Mouse (Mus musculus) CH12.LX (cell line): Measurements from ENCODE around the gene Cep97. TPM values are rescaled to one million over a fixed set of nuclear protein-coding genes. Genes with fewer than 3 reads are reported as not detected.
"Not testable (repeated sequence)": the region's sequence is repeated elsewhere in the genome, so short reads cannot be mapped to it uniquely, and the experiment has no call there.

Experiments
- DNase-seq: peaks from one replicate; pipeline ENCODE4 v3.0.0-alpha.2; 2013; ENCODE audit errors: extremely low read depth
- H3K27ac ChIP-seq: 2 replicates; pipeline ENCODE4 v1.5.1; 2012; ENCODE audit warnings: low read depth, mild to moderate bottlenecking, control low read depth, moderate library complexity; ENCODE audit not compliant: insufficient read depth
- H3K27me3 ChIP-seq: replicated peaks from 2 replicates; pipeline ENCODE3; 2012; ENCODE audit warnings: inconsistent platforms
- H3K36me3 ChIP-seq, 2 experiments: replicated peaks in 1 of 2; 2 replicates each; pipeline versions ENCODE3 to v1.6.1; 2012; ENCODE audit warnings: inconsistent platforms in 1 of 2, low read length in 1 of 2, mild to moderate bottlenecking in 1 of 2, mixed read lengths in 1 of 2, moderate library complexity in 1 of 2; ENCODE audit not compliant: control insufficient read depth in 1 of 2, insufficient read depth in 1 of 2
- H3K4me1 ChIP-seq, 2 experiments: 2 replicates each; pipeline ENCODE4 v1.6.1; 2012; ENCODE audit warnings: inconsistent platforms in 1 of 2, moderate library complexity in 1 of 2; ENCODE audit not compliant: insufficient read depth in 2 of 2, control insufficient read depth in 1 of 2
- H3K4me2 ChIP-seq: 2 replicates; pipeline ENCODE4 v1.6.1; 2012; ENCODE audit warnings: low read depth, mild to moderate bottlenecking, control low read depth; ENCODE audit not compliant: poor library complexity, insufficient read depth, severe bottlenecking
- H3K4me3 ChIP-seq, 3 experiments: fragments of 150-350 bp in 1 of 3; sonication (generic) in 1 of 3; replicated peaks in 1 of 3; 2 replicates each; pipeline versions ENCODE3 to v1.5.1; 2011 to 2012; ENCODE audit warnings: low read depth in 2 of 3, low read length in 2 of 3, mild to moderate bottlenecking in 2 of 3, moderate library complexity in 2 of 3, control low read depth in 1 of 3, improper control_type of control experiment in 1 of 3, inconsistent platforms in 1 of 3, mixed read lengths in 1 of 3; ENCODE audit not compliant: poor library complexity in 1 of 3
- H3K79me2 ChIP-seq: replicated peaks from 2 replicates; pipeline ENCODE4 v1.6.1; 2012; ENCODE audit warnings: mild to moderate bottlenecking, moderate library complexity; ENCODE audit not compliant: control insufficient read depth, poor library complexity, insufficient read depth, severe bottlenecking; ENCODE audit errors: extremely low read depth
- H3K9ac ChIP-seq: 2 replicates; pipeline ENCODE4 v1.6.1; 2012; ENCODE audit warnings: low read depth, mild to moderate bottlenecking, control low read depth, moderate library complexity; ENCODE audit not compliant: insufficient read depth
- H3K9me3 ChIP-seq: replicated peaks from 2 replicates; pipeline ENCODE3; 2012; ENCODE audit warnings: low read length, inconsistent platforms, mixed read lengths
- BHLHE40 ChIP-seq: IDR thresholded peaks from 2 replicates; pipeline ENCODE4 v1.6.1; 2011; ENCODE audit warnings: mild to moderate bottlenecking, low read depth, low read length, improper control_type of control experiment
- CTCF ChIP-seq, 2 experiments: IDR thresholded peaks in 1 of 2; conservative IDR thresholded peaks in 1 of 2; 2 replicates each; pipeline ENCODE4 v1.5.1; 2011 to 2012; ENCODE audit warnings: low read depth in 2 of 2, low read length in 2 of 2, improper control_type of control experiment in 1 of 2, inconsistent platforms in 1 of 2, mild to moderate bottlenecking in 1 of 2, moderate library complexity in 1 of 2
- E2F4 ChIP-seq: IDR thresholded peaks from 2 replicates; pipeline ENCODE4 v1.6.1; 2011; ENCODE audit warnings: low read depth, low read length, improper control_type of control experiment; ENCODE audit not compliant: insufficient replicate concordance
- GABPA ChIP-seq: IDR thresholded peaks from 2 replicates; pipeline ENCODE4 v1.6.1; 2012; ENCODE audit warnings: low read depth, low read length, improper control_type of control experiment, inconsistent platforms; ENCODE audit not compliant: insufficient replicate concordance
- KAT2A ChIP-seq: IDR thresholded peaks from 2 replicates; pipeline ENCODE4 v1.6.1; 2012; ENCODE audit warnings: low read length, improper control_type of control experiment, inconsistent platforms; ENCODE audit not compliant: insufficient replicate concordance
- MYC ChIP-seq: IDR thresholded peaks from 2 replicates; pipeline ENCODE4 v1.6.1; 2011; ENCODE audit warnings: low read depth, mild to moderate bottlenecking, improper control_type of control experiment, low read length
- POLR2AphosphoS2 ChIP-seq: IDR thresholded peaks from 2 replicates; pipeline ENCODE4 v1.6.1; 2011; ENCODE audit warnings: low read depth, low read length, improper control_type of control experiment
- RAD21 ChIP-seq: IDR thresholded peaks from 2 replicates; pipeline ENCODE4 v1.6.1; 2011; ENCODE audit warnings: low read depth, mild to moderate bottlenecking, low read length, improper control_type of control experiment, moderate library complexity
- SMC3 ChIP-seq: IDR thresholded peaks from 2 replicates; pipeline ENCODE4 v1.6.1; 2011; ENCODE audit warnings: low read depth, low read length, improper control_type of control experiment
- USF1 ChIP-seq: IDR thresholded peaks from 2 replicates; pipeline ENCODE4 v1.6.1; 2014; ENCODE audit warnings: low read depth, mild to moderate bottlenecking, inconsistent platforms, low read length, improper control_type of control experiment
- USF2 ChIP-seq: conservative IDR thresholded peaks from 2 replicates; pipeline ENCODE4 v1.6.1; 2011; ENCODE audit warnings: low read depth, low read length, improper control_type of control experiment
- ZKSCAN1 ChIP-seq: IDR thresholded peaks from 2 replicates; pipeline ENCODE4 v1.6.1; 2012; ENCODE audit warnings: low read depth, inconsistent platforms, low read length, improper control_type of control experiment, borderline replicate concordance
- ZNF384 ChIP-seq: IDR thresholded peaks from 2 replicates; pipeline ENCODE4 v1.6.1; 2012; ENCODE audit warnings: low read depth, low read length, improper control_type of control experiment, inconsistent platforms
- dilution Hi-C: fragments of 300-500 bp; cut with MboI; formaldehyde crosslinking; loops from 2 replicates; pipeline ENCODE4 v1.14.3; 2020; ENCODE audit warnings: low sequenced_read_pairs; ENCODE audit not compliant: extremely low pct_unique_long_range_greater_than_20kb, extremely low pct_ligation_motif_present
- in situ Hi-C: fragments of 300-500 bp; cut with MboI; formaldehyde crosslinking; loops from 3 replicates; pipeline ENCODE4 v1.14.3; 2019; ENCODE audit warnings: low sequenced_read_pairs, low pct_ligation_motif_present, low pct_unique_long_range_greater_than_20kb, mixed read lengths
- polyA plus RNA-seq: library from polyadenylated mRNA; unstranded; fragments of >175 nt; gene quantifications from 2 replicates; pipeline ENCODE4 v1.2.1, GENCODE M21; 2012; ENCODE audit warnings: low read depth; ENCODE audit not compliant: insufficient read length
- total RNA-seq, 2 experiments: library from RNA; depleted of rRNA; stranded (reverse); fragments of 300-350 nt in 1 of 2; fragments of >200 nt in 1 of 2; gene quantifications; 2 replicates each; pipeline ENCODE4 v1.2.3; 2012 to 2014

Cep97 gene
- total and polyA plus RNA-seq, 3 experiments: 19.2 to 27.5 (median 24.9) TPM

DNA sequence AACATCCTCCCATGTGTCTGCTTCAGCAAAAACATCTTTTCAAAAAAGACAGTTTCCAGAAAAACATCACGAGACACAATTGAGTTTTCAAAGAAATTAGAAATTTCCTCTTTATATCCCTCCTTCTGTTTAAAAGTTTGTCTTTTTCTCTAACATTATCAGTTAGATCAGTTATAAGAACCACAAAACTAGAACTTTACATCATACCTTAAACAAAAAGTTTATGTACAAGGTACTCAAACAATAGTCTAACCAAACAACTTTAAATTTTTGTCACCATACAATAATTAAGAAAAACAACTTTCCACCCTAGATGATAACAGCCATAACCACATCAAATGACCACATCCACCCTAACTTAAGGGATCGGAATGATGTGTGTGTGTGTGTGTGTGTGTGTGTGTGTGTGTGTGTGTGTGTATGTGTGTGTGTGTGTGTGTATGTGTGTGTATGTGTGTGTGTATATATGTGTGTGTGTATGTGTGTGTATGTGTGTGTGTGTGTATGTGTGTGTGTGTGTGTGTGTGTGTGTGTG is 13.3 kb upstream of the Cep97 start:
- H3K9ac ChIP-seq, H3K4me3 ChIP-seq, DNase-seq, H3K27me3 ChIP-seq, H3K4me2 ChIP-seq, H3K36me3 ChIP-seq, H3K79me2 ChIP-seq, dilution Hi-C loops, H3K9me3 ChIP-seq: not testable (repeated sequence)
- Histone ChIP-seq H3K4me1 (peaks cover 5 to 17% of the 10 kb centered on the region in 2 experiments), H3K27ac (peak overlapping the region; percentile 56; the same call in 1 of the 2 replicates)
- in situ Hi-C loops: loop anchor here (5.0 to 25.0 kb wide), 2 partner anchors 51 to 764 kb away; partner anchors contain the start of genes Nxpe3 and Tfg

DNA sequence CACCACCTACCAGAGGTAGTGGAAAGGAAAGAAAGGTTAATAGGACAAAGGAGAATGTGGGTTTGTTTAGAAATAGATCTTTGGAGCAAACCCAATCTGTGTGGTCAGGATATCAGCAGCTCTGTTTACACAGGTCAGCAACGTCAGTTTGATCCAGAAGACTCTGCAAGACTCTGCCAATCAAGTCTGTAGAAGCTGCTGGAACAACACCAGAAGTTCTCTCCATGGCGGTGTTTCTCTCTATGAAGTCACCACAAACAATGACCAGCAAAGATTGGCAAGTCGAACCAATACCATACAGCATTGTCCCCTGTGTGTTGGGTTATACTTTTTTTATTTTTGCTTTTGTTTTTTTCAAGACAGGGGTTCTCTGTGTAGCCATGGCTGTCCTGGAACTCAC is 12.6 kb upstream of the Cep97 start:
- no peak for TF ChIP-seq USF1
- no peak for TF ChIP-seq SMC3
- no peak for TF ChIP-seq GABPA
- TF ChIP-seq ZKSCAN1: no peak
- no peak for TF ChIP-seq KAT2A
- no peak for TF ChIP-seq MYC
- TF ChIP-seq BHLHE40: no peak
- TF ChIP-seq POLR2AphosphoS2: no peak
- TF ChIP-seq RAD21: no peak
- no peak for TF ChIP-seq E2F4
- no peak for TF ChIP-seq ZNF384
- no peak for TF ChIP-seq USF2
- Histone ChIP-seq H3K79me2 (no peaks in the 10 kb centered on the region), H3K4me3 (no peak overlapping the region), H3K27me3 (no peaks in the 10 kb centered on the region), H3K36me3 (no peaks in the 10 kb centered on the region), H3K27ac (no peak overlapping the region), H3K4me1 (peaks cover 5 to 17% of the 10 kb centered on the region in 2 experiments), H3K4me2 (no peak overlapping the region), H3K9me3 (no peaks in the 10 kb centered on the region), H3K9ac (no peak overlapping the region)
- no peak for DNase-seq
- in situ Hi-C loops (loop anchor here (5.0 to 25.0 kb wide), 2 partner anchors 50 to 765 kb away; partner anchors contain the start of genes Nxpe3 and Tfg), dilution Hi-C loops (no loop called here)

DNA sequence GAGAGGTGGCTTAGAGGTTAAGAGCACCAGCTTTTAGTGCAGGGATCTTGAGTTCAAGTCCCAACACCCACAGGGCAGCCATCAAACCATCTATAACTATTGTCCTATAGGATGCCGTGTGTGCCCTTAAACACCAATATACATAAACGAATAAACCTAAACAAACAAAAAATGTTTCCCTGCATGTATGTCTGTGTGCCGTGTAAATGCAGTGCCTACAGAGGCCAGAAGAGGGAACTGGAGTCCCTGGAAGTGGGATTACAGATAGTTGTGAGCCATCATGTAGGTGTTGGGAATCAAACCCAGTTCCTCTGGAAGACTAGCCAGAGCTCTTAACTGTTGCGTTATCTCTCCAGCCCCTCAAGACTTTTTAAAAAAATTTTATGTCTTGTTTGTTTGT is 6.1 kb upstream of the Cep97 start:
- Histone ChIP-seq H3K4me1 (peaks cover 0 to 4% of the 10 kb centered on the region in 2 experiments; a peak in 2 of 4 replicates), H3K4me2 (no peak overlapping the region), H3K79me2 (no peaks in the 10 kb centered on the region)
- TF ChIP-seq BHLHE40: no peak
- peak in 1 of 2 experiments; percentile 38; a peak in 1 of 4 replicates for TF ChIP-seq CTCF (conservative IDR thresholded peaks at IDR 0.05 in 1 of 2, IDR thresholded peaks at IDR 0.05 in 1 of 2; ENCODE audit: low read depth in 2 of 2, low read length in 2 of 2)
- TF ChIP-seq RAD21: peak; percentile 10
- TF ChIP-seq, all 38 proteins: peak for 2
- Histone ChIP-seq H3K9me3 (peaks cover 3% of the 10 kb centered on the region), H3K9ac (no peak overlapping the region), H3K27ac (no peak overlapping the region), H3K36me3 (no peaks in the 10 kb centered on the region), H3K4me3 (no peak overlapping the region), H3K27me3 (no peaks in the 10 kb centered on the region)
- dilution Hi-C loops: no loop called here
- in situ Hi-C loops: loop anchor here (25.0 kb wide), 1 partner anchor 772 kb away; the partner anchor contains the start of gene Tfg
- DNase-seq: no peak
